Mouse (Mus musculus) cortical plate, adult 2 months (tissue): Measurements from ENCODE around the gene Gsdma.
A peak's percentile ranks its signal among the peaks of the same experiment; 100 is the strongest.

Source experiments
- CTCF ChIP-seq: fragments of 200-500 bp; IDR thresholded peaks from 2 replicates; pipeline ENCODE4 v1.5.1; 2011; ENCODE audit warnings: mild to moderate bottlenecking, control low read depth, low read length; ENCODE audit not compliant: insufficient read depth; ENCODE audit errors: extremely low read depth
- POLR2A ChIP-seq: fragments of 200-500 bp; IDR thresholded peaks from 2 replicates; pipeline ENCODE4 v1.6.1; 2011; ENCODE audit warnings: mild to moderate bottlenecking, low read length, control low read depth; ENCODE audit not compliant: insufficient read depth; ENCODE audit errors: extremely low read depth

GRCm38 (mm10) chr11:98717904-98718303, 53.8 kb downstream of the Gsdma start:
- peak; percentile 81 for TF ChIP-seq CTCF
- TF ChIP-seq POLR2A: no peak
